Mouse (Mus musculus): ENCODE measurements around the gene Gpd1l.

Gpd1l gene

GRCm38 (mm10) chr9:114930464-114931090 is 3.2 kb downstream of the Gpd1l start:
- DNase-seq (ENCODE audit: low read depth) = no peak

- DNase-seq (ENCODE audit: low read depth) = no peak
These were observed 8.2 kb downstream of the Gpd1l start for GRCm38 (mm10) chr9:114925571-114925970.

- no peak for DNase-seq (ENCODE audit: low read depth)
These were observed 8.7 kb downstream of the Gpd1l start for GRCm38 (mm10) chr9:114925039-114925438.

- no peak for DNase-seq (ENCODE audit: low read depth)
These were observed 9.3 kb downstream of the Gpd1l start for GRCm38 (mm10) chr9:114924511-114924910.

GRCm38 (mm10) chr9:114922209-114922608 is 11.6 kb downstream of the Gpd1l start:
- no peak for DNase-seq (ENCODE audit: low read depth)

GRCm38 (mm10) chr9:114921352-114922081 is 12.3 kb downstream of the Gpd1l start:
- no peak for DNase-seq (ENCODE audit: low read depth)

- no peak for DNase-seq (ENCODE audit: low read depth)
These were observed 13.2 kb downstream of the Gpd1l start for GRCm38 (mm10) chr9:114920569-114920968.

GRCm38 (mm10) chr9:114912680-114913649 is 20.8 kb downstream of the Gpd1l start:
- DNase-seq (ENCODE audit: low read depth) = peak; percentile 66

GRCm38 (mm10) chr9:114907509-114907908 is 26.3 kb downstream of the Gpd1l start:
- no peak for DNase-seq (ENCODE audit: low read depth)

GRCm38 (mm10) chr9:114895919-114896318 is 37.9 kb downstream of the Gpd1l start:
- DNase-seq (ENCODE audit: low read depth) = no peak

- no peak for DNase-seq (ENCODE audit: low read depth)
These were observed 40.8 kb downstream of the Gpd1l start for GRCm38 (mm10) chr9:114892974-114893373.

- no peak for DNase-seq (ENCODE audit: low read depth)
These were observed 43.4 kb downstream of the Gpd1l start for GRCm38 (mm10) chr9:114890377-114890776.

GRCm38 (mm10) chr9:114888856-114889407 is 44.9 kb downstream of the Gpd1l start:
- peak; percentile 3 for DNase-seq (ENCODE audit: low read depth)

GRCm38 (mm10) chr9:114887699-114888098 is 46.1 kb downstream of the Gpd1l start:
- peak; percentile 32 for DNase-seq (ENCODE audit: low read depth)

GRCm38 (mm10) chr9:114885991-114886662 is 47.7 kb downstream of the Gpd1l start:
- DNase-seq (ENCODE audit: low read depth) = no peak

- DNase-seq (ENCODE audit: low read depth) = no peak
These were observed 48.2 kb downstream of the Gpd1l start for GRCm38 (mm10) chr9:114885564-114885963.

GRCm38 (mm10) chr9:114881977-114882376 is 51.8 kb downstream of the Gpd1l start:
- no peak for DNase-seq (ENCODE audit: low read depth)

GRCm38 (mm10) chr9:114855327-114855726 is 78.5 kb downstream of the Gpd1l start:
- no peak for DNase-seq (ENCODE audit: low read depth)

- no peak for DNase-seq (ENCODE audit: low read depth)
These were observed 79.1 kb downstream of the Gpd1l start for GRCm38 (mm10) chr9:114854686-114855085.

GRCm38 (mm10) chr9:114853336-114853735 is 80.5 kb downstream of the Gpd1l start:
- no peak for DNase-seq (ENCODE audit: low read depth)

- DNase-seq (ENCODE audit: low read depth) = no peak
These were observed 82.2 kb downstream of the Gpd1l start for GRCm38 (mm10) chr9:114851419-114852190.
